Mouse (Mus musculus): ENCODE measurements around the gene Limch1. TPM values are rescaled to one million over a fixed set of nuclear protein-coding genes. Genes with fewer than 3 reads are reported as not detected.

The Limch1 gene
- polyA plus RNA-seq, 2 experiments = 0.54 to 1.2 TPM

DNA sequence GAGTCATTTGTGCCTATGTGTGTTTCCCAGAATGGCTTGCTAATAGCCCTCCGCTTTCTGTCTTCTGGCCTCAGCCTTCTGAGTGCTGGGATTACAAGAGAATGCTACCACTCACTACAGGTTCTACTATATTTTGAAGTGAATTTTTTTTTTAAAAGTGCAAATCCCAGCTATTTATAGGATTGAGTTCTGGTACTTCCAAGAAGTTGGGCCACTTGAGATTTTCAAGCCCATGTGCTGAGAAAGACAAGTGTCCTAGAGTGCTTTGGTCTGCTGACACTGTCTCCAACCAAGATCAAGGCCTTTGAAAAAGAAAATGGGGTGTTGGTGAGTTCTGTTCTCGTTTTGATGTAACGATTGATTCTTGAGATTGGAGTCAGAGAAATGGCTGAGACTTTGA lies 22.0 kb upstream of the Limch1 start:
- Histone ChIP-seq H3K36me3 (replicated peaks; ENCODE audit: control insufficient read depth, insufficient read depth, low read depth) (no peaks in the 10 kb centered on the region), H3K4me3 (ENCODE audit: insufficient read depth in 1 of 2, low read depth in 2 of 2, low read length in 2 of 2) (no peak overlapping the region), H3K4me1 (replicated peaks; ENCODE audit: control insufficient read depth in 2 of 2, insufficient read depth in 2 of 2, low read length in 1 of 2) (no peaks in the 10 kb centered on the region), H3K4me2 (ENCODE audit: low read depth) (no peak overlapping the region), H3K9me3 (ENCODE audit: control insufficient read depth, low read length) (no peaks in the 10 kb centered on the region), H3K27me3 (ENCODE audit: control insufficient read depth, insufficient read depth, low read length) (no peaks in the 10 kb centered on the region), H3K27ac (no peak overlapping the region), H3K9ac (replicated peaks) (no peak overlapping the region)
- TF ChIP-seq EP300 (IDR thresholded peaks at IDR 0.05; ENCODE audit: low read depth) = no peak
- no peak for TF ChIP-seq CTCF (IDR thresholded peaks at IDR 0.05; ENCODE audit: low read depth)
- DNase-seq (ENCODE audit: low read depth in 3 of 3, low spot score in 3 of 3) = no peak
- 43% methylated on average over 3 of the region's 3 CpGs for WGBS (ENCODE audit: insufficient replicate concordance)
- no peak for ATAC-seq (ENCODE audit: insufficient read depth)

DNA sequence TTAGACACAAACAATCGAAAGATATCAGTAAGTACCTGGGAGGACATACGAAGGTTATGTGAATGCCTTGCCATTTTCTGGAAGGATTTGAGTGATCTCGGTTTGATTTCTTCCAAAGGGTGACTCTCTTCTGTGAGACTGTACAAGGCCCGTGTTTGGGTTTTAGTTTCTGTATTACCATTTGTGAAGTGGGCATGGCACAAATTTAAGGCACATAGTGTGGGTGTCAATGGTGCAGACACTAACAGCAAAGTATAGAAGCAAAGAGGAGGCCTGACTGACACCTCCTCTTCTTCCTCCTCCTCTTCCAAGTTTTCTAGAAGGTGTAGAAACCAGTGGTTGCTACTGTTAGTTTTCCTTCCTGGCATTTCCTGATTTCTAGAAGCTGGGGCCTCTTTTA lies 16.3 kb upstream of the Limch1 start:
- no peaks in the 10 kb centered on the region for H3K36me3 ChIP-seq (replicated peaks; ENCODE audit: control insufficient read depth, insufficient read depth, low read depth)
- H3K9me3 ChIP-seq (ENCODE audit: control insufficient read depth, low read length) = no peaks in the 10 kb centered on the region
- ATAC-seq (ENCODE audit: insufficient read depth) (no peak), DNase-seq (ENCODE audit: low read depth in 3 of 3, low spot score in 3 of 3) (no peak)
- no peaks in the 10 kb centered on the region for H3K4me1 ChIP-seq (replicated peaks; ENCODE audit: control insufficient read depth in 2 of 2, insufficient read depth in 2 of 2, low read length in 1 of 2)
- no peak overlapping the region for H3K4me2 ChIP-seq (ENCODE audit: low read depth)
- H3K27me3 ChIP-seq (ENCODE audit: control insufficient read depth, insufficient read depth, low read length) = no peaks in the 10 kb centered on the region
- H3K4me3 ChIP-seq (ENCODE audit: insufficient read depth in 1 of 2, low read depth in 2 of 2, low read length in 2 of 2) = no peak overlapping the region
- H3K27ac ChIP-seq = no peak overlapping the region
- no peak overlapping the region for H3K9ac ChIP-seq (replicated peaks)
- TF ChIP-seq EP300 (IDR thresholded peaks at IDR 0.05; ENCODE audit: low read depth) (no peak), CTCF (IDR thresholded peaks at IDR 0.05; ENCODE audit: low read depth) (no peak)
- WGBS (ENCODE audit: insufficient replicate concordance) = 52% methylated on average over 4 of the region's 4 CpGs

DNA sequence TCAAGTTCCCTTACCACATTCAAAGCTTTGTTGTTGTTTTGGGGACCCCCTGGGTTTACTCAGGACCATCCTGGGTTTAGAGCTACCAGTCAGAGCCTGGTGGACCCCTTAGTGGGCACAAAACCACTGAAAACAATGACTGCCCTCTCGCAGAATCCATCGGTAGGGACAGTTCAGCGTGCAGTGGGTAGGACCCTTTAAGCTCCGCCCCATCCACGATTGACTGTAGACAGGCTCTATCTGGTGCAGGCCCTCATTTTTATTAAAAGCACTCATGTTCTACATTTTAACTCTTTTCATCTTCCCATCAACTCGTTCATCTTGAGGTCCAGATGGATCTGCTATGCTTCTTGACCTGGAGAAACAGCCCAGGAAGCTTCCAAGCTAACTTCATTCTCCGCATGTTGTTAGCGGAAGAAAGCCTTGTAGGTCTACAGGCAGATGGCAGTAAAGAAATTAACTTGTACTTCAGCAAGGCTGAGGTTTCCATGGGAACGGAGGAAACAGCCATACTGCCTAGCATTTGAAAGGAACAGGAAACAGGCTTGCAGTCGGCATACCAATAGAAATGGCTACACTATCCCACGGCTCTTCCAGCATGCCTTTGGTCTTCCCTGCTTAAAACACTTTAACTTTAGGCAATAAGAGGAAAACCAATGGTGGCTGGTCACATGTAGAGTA lies 14.9 kb upstream of the Limch1 start:
- ATAC-seq (ENCODE audit: insufficient read depth) (no peak), DNase-seq (ENCODE audit: low read depth in 3 of 3, low spot score in 3 of 3) (no peak)
- H3K27ac ChIP-seq = no peak overlapping the region
- no peak overlapping the region for H3K9ac ChIP-seq (replicated peaks)
- H3K9me3 ChIP-seq (ENCODE audit: control insufficient read depth, low read length) = no peaks in the 10 kb centered on the region
- no peaks in the 10 kb centered on the region for H3K36me3 ChIP-seq (replicated peaks; ENCODE audit: control insufficient read depth, insufficient read depth, low read depth)
- no peak overlapping the region for H3K4me2 ChIP-seq (ENCODE audit: low read depth)
- H3K4me3 ChIP-seq (ENCODE audit: insufficient read depth in 1 of 2, low read depth in 2 of 2, low read length in 2 of 2) = no peak overlapping the region
- H3K27me3 ChIP-seq (ENCODE audit: control insufficient read depth, insufficient read depth, low read length) = no peaks in the 10 kb centered on the region
- 34% methylated on average over 11 of the region's 11 CpGs for WGBS (ENCODE audit: insufficient replicate concordance)
- no peak for TF ChIP-seq EP300 (IDR thresholded peaks at IDR 0.05; ENCODE audit: low read depth)
- no peak for TF ChIP-seq CTCF (IDR thresholded peaks at IDR 0.05; ENCODE audit: low read depth)
- H3K4me1 ChIP-seq (replicated peaks; ENCODE audit: control insufficient read depth in 2 of 2, insufficient read depth in 2 of 2, low read length in 1 of 2) = no peaks in the 10 kb centered on the region

DNA sequence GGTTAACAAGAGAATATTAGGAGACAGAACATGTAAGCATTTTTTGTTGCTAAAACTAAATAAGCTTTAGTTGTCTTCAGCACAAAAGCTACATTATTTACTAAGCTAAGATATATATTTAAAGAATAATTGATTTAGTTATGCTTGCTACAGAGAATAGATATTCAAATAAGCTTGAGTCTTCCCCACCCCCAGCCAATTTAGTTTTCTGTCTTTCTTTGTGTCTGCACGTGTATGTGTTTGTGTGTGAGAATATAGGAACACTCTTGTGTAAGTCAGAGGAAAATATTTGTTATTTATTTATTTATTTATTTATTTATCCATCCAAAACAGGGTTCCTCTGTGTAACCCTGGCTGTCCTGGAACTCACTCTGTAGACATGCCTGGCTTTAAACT lies 14.3 kb upstream of the Limch1 start:
- DNase-seq (ENCODE audit: low read depth in 3 of 3, low spot score in 3 of 3) (no peak), ATAC-seq (ENCODE audit: insufficient read depth) (no peak)
- no peak overlapping the region for H3K4me3 ChIP-seq (ENCODE audit: insufficient read depth in 1 of 2, low read depth in 2 of 2, low read length in 2 of 2)
- no peaks in the 10 kb centered on the region for H3K27me3 ChIP-seq (ENCODE audit: control insufficient read depth, insufficient read depth, low read length)
- H3K9me3 ChIP-seq (ENCODE audit: control insufficient read depth, low read length) = no peaks in the 10 kb centered on the region
- H3K36me3 ChIP-seq (replicated peaks; ENCODE audit: control insufficient read depth, insufficient read depth, low read depth) = no peaks in the 10 kb centered on the region
- H3K9ac ChIP-seq (replicated peaks) = no peak overlapping the region
- no peak overlapping the region for H3K27ac ChIP-seq
- no peak overlapping the region for H3K4me2 ChIP-seq (ENCODE audit: low read depth)
- 59% methylated on average over 1 of the region's 1 CpGs for WGBS (ENCODE audit: insufficient replicate concordance)
- TF ChIP-seq CTCF (IDR thresholded peaks at IDR 0.05; ENCODE audit: low read depth) = no peak
- H3K4me1 ChIP-seq (replicated peaks; ENCODE audit: control insufficient read depth in 2 of 2, insufficient read depth in 2 of 2, low read length in 1 of 2) = no peaks in the 10 kb centered on the region

DNA sequence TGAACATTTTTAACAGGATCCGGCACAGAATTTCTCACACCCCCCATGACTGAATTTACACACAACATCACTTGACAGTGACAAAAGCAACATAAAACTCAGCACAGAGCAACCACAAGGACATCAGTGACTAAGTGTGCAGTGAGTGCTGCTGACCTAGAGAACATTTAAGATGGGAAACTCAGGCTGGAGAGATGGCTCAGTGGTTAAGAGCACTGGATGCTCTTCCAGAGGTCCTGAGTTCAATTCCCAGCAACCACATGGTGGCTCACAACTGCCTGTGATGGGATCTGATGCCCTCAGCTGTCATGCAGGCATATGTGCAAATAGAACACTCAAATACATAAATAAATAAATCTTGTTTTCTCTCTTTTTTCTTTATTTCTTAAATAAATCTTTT lies 12.1 kb upstream of the Limch1 start:
- Histone ChIP-seq H3K27ac (no peak overlapping the region), H3K27me3 (ENCODE audit: control insufficient read depth, insufficient read depth, low read length) (no peaks in the 10 kb centered on the region), H3K9me3 (ENCODE audit: control insufficient read depth, low read length) (no peaks in the 10 kb centered on the region), H3K36me3 (replicated peaks; ENCODE audit: control insufficient read depth, insufficient read depth, low read depth) (no peaks in the 10 kb centered on the region), H3K4me1 (replicated peaks; ENCODE audit: control insufficient read depth in 2 of 2, insufficient read depth in 2 of 2, low read length in 1 of 2) (no peaks in the 10 kb centered on the region), H3K4me2 (ENCODE audit: low read depth) (no peak overlapping the region), H3K9ac (replicated peaks) (no peak overlapping the region), H3K4me3 (ENCODE audit: insufficient read depth in 1 of 2, low read depth in 2 of 2, low read length in 2 of 2) (no peak overlapping the region)
- WGBS (ENCODE audit: insufficient replicate concordance) = 67% methylated on average over 1 of the region's 1 CpGs
- no peak for TF ChIP-seq CTCF (IDR thresholded peaks at IDR 0.05; ENCODE audit: low read depth)
- TF ChIP-seq EP300 (IDR thresholded peaks at IDR 0.05; ENCODE audit: low read depth) = no peak
- DNase-seq (ENCODE audit: low read depth in 3 of 3, low spot score in 3 of 3) (no peak), ATAC-seq (ENCODE audit: insufficient read depth) (no peak)

Measured in liver, embryonic 14.5 days (tissue).